Mouse (Mus musculus) thymus, postnatal 14 days (tissue): ENCODE results near the gene Macrod2.

Experiments
- DNase-seq: peaks from one replicate; pipeline ENCODE4 v3.0.0; 2021

The Macrod2 gene

GRCm38 (mm10) chr2:141722531-141722930 lies 1327.4 kb downstream of the Macrod2 start:
- DNase-seq: no peak

GRCm38 (mm10) chr2:141728998-141729397 lies 1333.9 kb downstream of the Macrod2 start:
- no peak for DNase-seq

GRCm38 (mm10) chr2:141736685-141737456 lies 1341.8 kb downstream of the Macrod2 start:
- DNase-seq: no peak

GRCm38 (mm10) chr2:141738702-141739101 lies 1343.6 kb downstream of the Macrod2 start:
- DNase-seq: no peak

- no peak for DNase-seq
Observed at GRCm38 (mm10) chr2:141740318-141740717, 1345.2 kb downstream of the Macrod2 start.

GRCm38 (mm10) chr2:141800236-141800635 lies 1405.1 kb downstream of the Macrod2 start:
- DNase-seq: no peak

- no peak for DNase-seq
Observed at GRCm38 (mm10) chr2:141800909-141801308, 1405.8 kb downstream of the Macrod2 start.

GRCm38 (mm10) chr2:141816266-141816665 lies 1421.2 kb downstream of the Macrod2 start:
- DNase-seq: no peak

- no peak for DNase-seq
Observed at GRCm38 (mm10) chr2:141817546-141818180, 1422.6 kb downstream of the Macrod2 start.

GRCm38 (mm10) chr2:141820795-141821194 lies 1425.7 kb downstream of the Macrod2 start:
- DNase-seq: no peak

- no peak for DNase-seq
Observed at GRCm38 (mm10) chr2:141825606-141826495, 1430.7 kb downstream of the Macrod2 start.

GRCm38 (mm10) chr2:141830496-141830895 lies 1435.4 kb downstream of the Macrod2 start:
- DNase-seq: no peak

GRCm38 (mm10) chr2:141831515-141831914 lies 1436.4 kb downstream of the Macrod2 start:
- no peak for DNase-seq

- DNase-seq: no peak
Observed at GRCm38 (mm10) chr2:141834156-141834782, 1439.2 kb downstream of the Macrod2 start.

GRCm38 (mm10) chr2:141844408-141845175 lies 1449.5 kb downstream of the Macrod2 start:
- DNase-seq: no peak

GRCm38 (mm10) chr2:141859220-141859619 lies 1464.1 kb downstream of the Macrod2 start:
- DNase-seq: no peak

GRCm38 (mm10) chr2:141861679-141862268 lies 1466.7 kb downstream of the Macrod2 start:
- no peak for DNase-seq

GRCm38 (mm10) chr2:141862531-141863265 lies 1467.6 kb downstream of the Macrod2 start:
- DNase-seq: no peak

GRCm38 (mm10) chr2:141863628-141864165 lies 1468.6 kb downstream of the Macrod2 start:
- DNase-seq: no peak

GRCm38 (mm10) chr2:141870930-141871329 lies 1475.8 kb downstream of the Macrod2 start:
- DNase-seq: no peak
